Mouse (Mus musculus): ENCODE results near the gene Slc22a20.

GRCm38 (mm10) chr19:5966786-5967185 is 19.2 kb downstream of the Slc22a20 start:
- TF ChIP-seq CTCF (IDR thresholded peaks at IDR 0.05; ENCODE audit: low read depth) (no peak), EP300 (IDR thresholded peaks at IDR 0.05; ENCODE audit: low read depth) (no peak)

All from heart, postnatal 0 days (tissue).